Mouse (Mus musculus) erythroblast, embryonic 14.5 days (primary cell): ENCODE measurements around the gene Cmbl. TPM values are rescaled to one million over a fixed set of nuclear protein-coding genes. Genes with fewer than 3 reads are reported as not detected.
"Not testable (repeated sequence)": the region's sequence is repeated elsewhere in the genome, so short reads cannot be mapped to it uniquely, and the experiment has no call there.

ENCODE experiments used
- H3K27me3 ChIP-seq: 2 replicates; pipeline ENCODE4 v1.6.1; 2012; ENCODE audit warnings: inconsistent platforms; ENCODE audit not compliant: control insufficient read depth
- H3K36me3 ChIP-seq: 2 replicates; pipeline ENCODE4 v1.6.1; 2012; ENCODE audit warnings: mild to moderate bottlenecking, inconsistent platforms; ENCODE audit not compliant: control insufficient read depth
- H3K4me1 ChIP-seq: 2 replicates; pipeline ENCODE4 v1.6.1; 2012; ENCODE audit warnings: inconsistent platforms; ENCODE audit not compliant: control insufficient read depth
- H3K4me3 ChIP-seq: replicated peaks from 2 replicates; pipeline ENCODE3; 2012; ENCODE audit warnings: moderate library complexity, mild to moderate bottlenecking, inconsistent platforms
- H3K9me3 ChIP-seq: 2 replicates; pipeline ENCODE4 v1.6.1; 2012; ENCODE audit warnings: low read length, inconsistent platforms, mixed read lengths; ENCODE audit not compliant: control insufficient read depth
- GATA1 ChIP-seq: IDR thresholded peaks from 2 replicates; pipeline ENCODE4 v1.6.1; 2012; ENCODE audit warnings: low read length, inconsistent platforms, mixed read lengths
- TAL1 ChIP-seq: IDR thresholded peaks from 3 replicates; pipeline ENCODE4 v1.6.1; 2012; ENCODE audit warnings: low read length, inconsistent platforms, mixed read lengths
- polyA plus RNA-seq: library from polyadenylated mRNA; stranded (reverse); fragments of >175 nt; gene quantifications from 2 replicates; pipeline ENCODE4 v1.2.3, GENCODE M21; 2012

Cmbl gene
- polyA plus RNA-seq, 1 experiment: not detected

DNA sequence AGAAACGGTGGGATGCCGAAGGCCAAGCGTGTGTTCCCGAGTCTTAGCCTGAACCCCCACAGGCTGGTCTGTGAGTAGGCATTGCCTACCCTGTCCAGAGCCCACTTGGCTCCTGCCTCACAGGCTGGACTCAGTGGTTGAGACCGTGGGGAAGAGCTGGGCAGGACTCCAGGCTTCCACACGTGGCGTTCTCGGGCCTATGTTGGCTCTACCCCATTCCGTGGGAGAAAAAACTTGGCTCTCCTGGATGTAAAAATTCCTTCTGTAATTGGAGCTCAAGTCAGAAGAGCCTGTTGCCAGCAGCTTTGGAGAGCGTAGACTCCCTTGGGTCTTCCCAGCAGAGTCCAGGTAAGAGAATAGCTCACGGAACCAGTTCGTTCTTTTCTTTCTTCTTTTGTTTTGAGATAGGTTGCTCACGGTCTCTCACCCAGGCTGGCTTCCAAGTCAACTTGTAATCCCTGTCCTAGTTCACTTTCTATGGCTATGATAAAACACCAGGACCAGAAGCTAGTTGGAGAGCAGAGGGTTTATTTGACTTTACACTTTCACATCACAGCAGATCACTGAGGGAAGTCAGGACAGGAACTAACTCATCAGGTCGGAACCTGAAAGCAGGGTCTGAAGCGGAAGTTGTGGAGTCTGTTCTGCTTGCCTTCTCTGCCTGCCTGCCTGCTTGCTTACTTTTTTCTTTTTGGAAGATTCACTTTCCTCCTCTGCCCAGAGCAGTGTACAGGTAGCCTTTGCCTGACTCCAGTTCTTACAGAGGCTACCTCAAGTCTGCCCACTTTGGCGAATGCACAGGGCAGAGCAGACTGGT is 6.9 kb downstream of the Cmbl start:
- Histone ChIP-seq H3K27me3 (no peaks in the 10 kb centered on the region), H3K36me3 (no peaks in the 10 kb centered on the region), H3K4me3 (no peak overlapping the region), H3K4me1 (peaks cover 24% of the 10 kb centered on the region), H3K9me3 (no peaks in the 10 kb centered on the region)
- TF ChIP-seq TAL1 (no peak), GATA1 (no peak)

DNA sequence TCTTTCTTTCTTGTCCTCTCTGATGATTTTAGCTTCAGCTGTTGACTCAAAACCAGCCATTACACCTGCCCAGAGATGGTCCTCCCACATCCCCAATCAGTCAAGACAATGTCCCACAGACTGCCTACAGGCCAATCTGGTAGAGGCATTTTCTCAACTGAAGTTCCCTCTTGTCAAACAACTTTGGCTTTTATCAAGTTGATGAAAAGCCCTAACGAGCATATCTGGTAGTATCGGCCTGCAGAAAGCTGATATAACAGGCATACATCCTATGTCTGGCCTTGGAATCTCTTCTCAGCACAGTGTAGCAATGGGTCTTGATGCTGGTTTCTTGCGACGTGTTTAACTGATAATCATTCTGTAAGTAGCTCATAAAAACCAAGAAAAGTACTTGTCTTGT is 8.1 kb downstream of the Cmbl start:
- Histone ChIP-seq H3K27me3 (no peaks in the 10 kb centered on the region), H3K36me3 (no peaks in the 10 kb centered on the region), H3K4me1 (peaks cover 21% of the 10 kb centered on the region), H3K9me3 (no peaks in the 10 kb centered on the region), H3K4me3 (no peak overlapping the region)
- TF ChIP-seq TAL1 (no peak), GATA1 (no peak)

DNA sequence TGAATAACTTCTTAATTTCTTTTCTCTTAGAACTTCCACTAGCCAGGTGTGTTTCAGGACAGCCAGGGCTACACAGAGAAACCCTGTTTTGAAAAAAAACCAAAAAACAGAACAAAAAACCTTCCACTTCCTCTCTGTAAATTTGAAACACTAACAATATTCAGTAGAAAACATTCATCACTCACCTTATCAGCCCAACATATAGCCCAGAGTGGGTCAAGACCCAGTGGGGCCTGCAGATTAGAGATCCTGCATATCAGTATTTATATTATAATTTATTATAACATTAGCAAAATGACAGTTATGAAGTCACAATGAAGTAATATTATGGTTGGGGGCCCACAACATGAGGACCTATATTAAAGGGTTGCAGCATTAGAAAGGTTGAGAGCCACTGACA is 8.5 kb downstream of the Cmbl start:
- Histone ChIP-seq H3K9me3 (no peaks in the 10 kb centered on the region), H3K4me1 (peaks cover 21% of the 10 kb centered on the region), H3K27me3 (no peaks in the 10 kb centered on the region), H3K4me3 (no peak overlapping the region), H3K36me3 (no peaks in the 10 kb centered on the region)
- no peak for TF ChIP-seq TAL1
- no peak for TF ChIP-seq GATA1

DNA sequence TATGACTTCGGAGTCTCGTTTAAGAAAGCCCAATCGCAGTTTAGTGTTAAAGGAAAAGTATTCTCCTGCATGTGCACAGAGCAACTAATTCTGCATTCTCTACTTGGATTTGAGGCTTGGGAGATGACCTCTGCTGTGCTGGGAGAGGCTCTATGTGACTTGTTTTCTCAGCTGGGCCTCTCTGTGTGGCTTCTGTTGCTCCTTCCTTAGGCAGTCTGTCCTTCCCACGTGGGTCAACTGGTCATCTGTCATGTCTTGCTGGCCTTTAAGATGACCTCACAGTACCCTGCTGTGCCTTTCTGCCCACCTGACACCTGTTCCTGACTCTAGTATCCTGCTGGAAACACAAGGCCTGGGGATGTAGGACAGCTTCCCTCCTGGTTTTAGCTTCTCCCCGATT is 10.9 kb downstream of the Cmbl start:
- H3K27me3 ChIP-seq: no peaks in the 10 kb centered on the region
- no peak overlapping the region for H3K4me3 ChIP-seq
- peaks cover 21% of the 10 kb centered on the region for H3K4me1 ChIP-seq
- no peaks in the 10 kb centered on the region for H3K36me3 ChIP-seq
- TF ChIP-seq TAL1 (no peak), GATA1 (no peak)
- no peaks in the 10 kb centered on the region for H3K9me3 ChIP-seq

DNA sequence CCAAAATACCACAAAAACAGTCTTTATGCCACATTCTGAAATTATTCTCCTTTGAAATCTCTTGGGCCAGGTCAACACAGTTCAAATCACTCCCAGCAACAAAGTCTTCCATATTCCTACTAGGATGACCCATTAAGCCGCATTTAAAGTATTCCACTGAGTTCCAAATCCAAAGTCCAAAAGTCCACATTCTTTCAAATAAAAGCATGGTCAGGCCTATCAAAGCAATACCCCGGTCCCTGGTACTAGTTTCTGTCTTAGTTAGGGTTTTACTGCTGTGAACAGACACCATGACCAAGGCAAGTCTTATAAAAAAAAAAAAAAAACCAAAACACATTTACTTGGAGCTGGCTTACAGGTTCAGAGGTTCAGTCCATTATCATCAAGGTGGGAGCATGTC is 15.9 kb downstream of the Cmbl start:
- H3K4me3 ChIP-seq, H3K4me1 ChIP-seq, H3K27me3 ChIP-seq, H3K9me3 ChIP-seq, H3K36me3 ChIP-seq: not testable (repeated sequence)

DNA sequence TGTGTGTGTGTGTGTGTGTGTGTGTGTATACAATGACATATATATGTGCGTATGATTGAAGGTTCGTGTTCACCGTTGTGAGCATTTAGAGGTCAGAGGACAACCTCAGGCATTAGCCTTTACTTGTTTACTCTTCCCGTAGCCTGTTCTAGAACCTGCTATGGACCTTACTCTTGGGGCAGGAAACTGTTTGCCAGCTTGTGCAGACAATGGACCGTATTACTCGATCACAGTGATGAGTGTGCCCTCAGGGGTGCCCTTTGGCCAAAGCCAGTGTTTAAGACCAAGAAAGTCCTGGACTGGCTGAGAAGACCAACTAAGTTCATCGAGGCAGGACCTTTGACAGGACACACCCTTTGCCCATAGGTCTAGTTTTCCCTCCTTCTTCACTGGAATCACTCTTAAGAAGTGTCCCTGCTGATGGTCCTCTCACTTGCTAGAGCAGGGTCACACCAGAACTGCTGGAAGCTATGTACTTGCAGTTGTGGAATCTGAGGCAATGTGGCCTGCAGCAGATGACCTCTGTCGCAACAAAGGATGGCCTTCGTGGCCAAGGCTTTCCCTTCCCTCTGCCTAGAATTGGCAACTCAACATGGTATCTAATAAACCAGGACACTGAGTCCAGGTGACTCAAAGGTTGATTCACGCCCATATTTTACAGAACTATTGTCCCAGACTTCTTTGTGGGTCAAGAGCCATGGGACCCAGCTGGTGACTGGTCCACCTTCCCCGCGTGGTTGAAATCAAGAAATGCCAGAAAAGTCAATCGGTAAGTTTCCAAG is 18.3 kb downstream of the Cmbl start:
- no peaks in the 10 kb centered on the region for H3K27me3 ChIP-seq
- no peak for TF ChIP-seq TAL1
- no peak for TF ChIP-seq GATA1
- H3K36me3 ChIP-seq: peaks cover under 1% of the 10 kb centered on the region

DNA sequence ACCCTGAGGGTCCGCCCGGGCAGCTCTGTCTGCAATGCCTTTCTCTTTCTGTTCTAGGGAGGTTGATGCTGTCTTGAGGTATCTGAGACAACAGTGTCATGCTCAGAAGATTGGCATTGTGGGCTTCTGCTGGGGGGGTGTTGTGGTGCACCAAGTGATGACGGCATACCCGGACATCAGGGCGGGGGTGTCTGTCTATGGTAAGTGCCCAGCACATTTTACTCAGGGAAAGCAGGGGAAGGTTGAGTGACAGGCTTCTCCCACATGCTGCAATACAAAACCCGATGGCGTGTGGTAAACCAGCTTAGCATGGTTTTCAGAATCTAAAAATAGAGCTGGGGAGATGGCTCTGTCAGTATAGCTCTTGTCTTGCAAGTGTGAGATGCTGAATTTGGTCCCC is 20.0 kb downstream of the Cmbl start:
- Histone ChIP-seq H3K27me3 (no peaks in the 10 kb centered on the region), H3K9me3 (no peaks in the 10 kb centered on the region), H3K4me1 (peaks cover 10% of the 10 kb centered on the region), H3K4me3 (no peak overlapping the region), H3K36me3 (peaks cover 18% of the 10 kb centered on the region)
- no peak for TF ChIP-seq GATA1
- no peak for TF ChIP-seq TAL1

More for the DNA sequence above, 18.3 kb downstream of the Cmbl start:
- Histone ChIP-seq H3K9me3 (no peaks in the 10 kb centered on the region), H3K4me3 (no peak overlapping the region), H3K4me1 (peaks cover 10% of the 10 kb centered on the region)

DNA sequence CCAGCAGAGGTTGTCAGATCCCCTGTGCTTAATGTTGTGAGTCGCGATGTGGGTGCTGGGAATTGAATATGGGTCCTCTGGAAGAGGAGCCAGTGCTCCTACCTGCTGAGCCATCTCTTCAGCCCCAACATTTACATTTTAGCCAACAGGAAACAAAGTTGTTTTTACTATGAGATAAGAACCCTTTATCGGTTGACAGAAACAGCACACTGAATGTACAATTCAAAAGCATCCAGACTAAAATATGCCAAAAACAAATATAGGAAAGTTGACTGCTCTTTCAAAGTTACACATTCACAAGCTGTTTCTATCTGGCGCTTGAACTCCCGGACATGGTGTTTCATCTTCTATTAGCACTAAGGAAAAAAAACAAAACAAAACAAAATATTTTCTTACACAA is 20.9 kb downstream of the Cmbl start:
- peaks cover 26% of the 10 kb centered on the region for H3K36me3 ChIP-seq
- H3K4me1 ChIP-seq: peaks cover 10% of the 10 kb centered on the region
- no peaks in the 10 kb centered on the region for H3K27me3 ChIP-seq
- H3K9me3 ChIP-seq: no peaks in the 10 kb centered on the region
- TF ChIP-seq GATA1 (no peak), TAL1 (no peak)
- no peak overlapping the region for H3K4me3 ChIP-seq

DNA sequence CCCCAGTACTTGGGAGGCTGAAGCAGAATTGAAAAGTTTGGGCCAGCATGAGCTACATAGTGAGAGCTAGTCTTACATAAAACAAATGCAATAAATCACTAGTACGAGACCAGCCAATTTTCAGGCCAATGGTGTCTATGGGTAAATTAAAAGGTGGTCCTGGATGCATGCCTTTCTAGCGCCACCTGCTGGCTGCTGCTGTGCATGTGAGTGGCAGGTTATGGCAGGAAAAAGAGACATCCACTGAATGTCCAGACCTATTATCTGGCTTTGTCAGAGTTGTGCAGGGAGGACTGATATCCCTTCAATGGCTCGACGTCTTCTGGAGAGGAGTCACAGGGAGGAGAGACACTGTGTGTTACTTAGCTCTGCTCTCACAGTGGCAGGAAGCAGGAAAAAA is 21.3 kb downstream of the Cmbl start:
- H3K4me3 ChIP-seq: no peak overlapping the region
- H3K9me3 ChIP-seq: no peaks in the 10 kb centered on the region
- H3K4me1 ChIP-seq: peaks cover 10% of the 10 kb centered on the region
- H3K36me3 ChIP-seq: peaks cover 31% of the 10 kb centered on the region
- H3K27me3 ChIP-seq: no peaks in the 10 kb centered on the region
- TF ChIP-seq GATA1 (no peak), TAL1 (no peak)
